Mouse (Mus musculus) layer of hippocampus, adult 11-12 months (tissue): Measurements from ENCODE around the gene Trappc5.

Experiments
- DNase-seq: peaks from one replicate; pipeline ENCODE4 v3.0.0; 2022; ENCODE audit warnings: low spot score

Gene Trappc5

DNA sequence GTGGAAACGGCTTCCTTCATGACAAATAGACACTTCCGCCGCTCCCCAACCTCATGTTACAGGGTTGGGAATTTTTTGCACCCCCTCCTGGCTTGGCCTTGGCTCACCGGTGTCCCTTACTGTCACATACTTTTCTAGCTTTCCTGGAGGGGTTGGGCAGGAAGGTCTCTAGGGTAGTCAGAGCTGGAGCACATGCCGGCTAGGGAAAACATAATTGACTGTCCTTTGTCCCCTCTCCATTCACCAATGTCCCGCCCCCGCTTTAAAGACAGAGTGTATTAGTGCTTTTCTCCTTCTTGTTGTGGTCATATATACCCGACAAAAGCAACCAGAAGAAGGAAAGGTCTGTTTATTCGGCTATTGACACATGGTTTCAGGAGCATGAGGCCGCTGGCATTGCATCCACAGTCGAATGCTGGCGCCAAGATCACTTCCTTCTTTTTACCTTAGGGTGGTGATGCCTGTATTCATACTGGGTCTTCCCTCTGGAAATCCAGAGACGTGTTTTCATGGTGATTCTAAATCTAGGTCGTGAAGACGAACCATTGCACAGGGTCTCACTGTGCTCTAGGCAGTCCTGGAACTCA lies 987 bp downstream of the Trappc5 start:
- no peak for DNase-seq

DNA sequence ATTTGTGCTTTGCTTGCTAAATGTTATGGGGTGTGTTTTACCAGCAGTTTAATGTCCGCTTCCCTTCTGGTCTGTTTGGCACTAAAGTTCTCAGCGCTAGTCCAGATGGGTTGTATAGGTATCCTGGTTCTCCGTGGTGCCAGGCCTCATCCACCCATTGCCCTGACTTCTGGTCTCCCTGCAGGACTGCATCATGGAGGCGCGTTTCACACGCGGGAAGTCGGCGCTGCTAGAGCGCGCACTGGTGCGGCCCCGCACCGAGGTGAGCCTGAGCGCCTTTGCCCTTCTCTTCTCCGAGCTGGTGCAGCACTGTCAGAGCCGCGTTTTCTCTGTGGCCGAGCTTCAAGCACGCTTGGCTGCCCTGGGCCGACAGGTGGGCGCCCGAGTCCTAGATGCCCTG lies 2.7 kb downstream of the Trappc5 start:
- DNase-seq = no peak

DNA sequence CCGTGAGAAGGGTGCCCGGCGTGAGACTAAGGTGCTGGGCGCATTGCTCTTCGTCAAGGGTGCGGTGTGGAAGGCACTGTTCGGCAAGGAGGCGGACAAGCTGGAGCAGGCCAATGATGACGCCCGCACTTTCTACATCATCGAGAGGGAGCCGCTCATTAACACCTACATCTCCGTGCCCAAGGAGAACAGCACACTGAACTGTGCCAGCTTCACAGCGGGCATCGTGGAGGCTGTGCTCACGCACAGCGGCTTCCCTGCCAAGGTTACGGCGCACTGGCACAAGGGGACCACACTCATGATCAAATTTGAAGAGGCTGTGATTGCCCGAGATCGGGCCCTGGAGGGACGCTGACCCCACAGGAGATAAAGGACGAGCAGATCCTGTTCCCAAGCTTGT lies 3.1 kb downstream of the Trappc5 start:
- no peak for DNase-seq

DNA sequence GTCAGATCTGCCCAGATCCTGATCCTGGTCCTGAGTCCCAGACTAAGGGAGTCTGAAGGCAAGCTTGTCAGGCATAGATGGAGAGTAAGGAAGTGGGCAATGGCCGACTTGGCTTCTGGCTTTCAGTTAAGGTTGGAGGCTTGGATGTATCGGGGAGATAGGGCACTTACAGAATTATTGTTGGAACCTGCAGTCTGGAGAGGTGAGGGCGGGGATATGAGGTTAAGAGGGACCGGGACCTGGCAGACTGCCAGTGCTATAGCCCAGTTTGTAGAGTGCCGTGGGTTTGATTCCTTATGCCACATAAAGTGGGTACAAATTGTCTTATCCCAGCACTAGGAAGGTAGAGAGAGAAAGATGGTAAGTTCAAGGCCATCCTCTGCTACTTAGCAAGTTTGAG lies 3.6 kb downstream of the Trappc5 start:
- DNase-seq = no peak

DNA sequence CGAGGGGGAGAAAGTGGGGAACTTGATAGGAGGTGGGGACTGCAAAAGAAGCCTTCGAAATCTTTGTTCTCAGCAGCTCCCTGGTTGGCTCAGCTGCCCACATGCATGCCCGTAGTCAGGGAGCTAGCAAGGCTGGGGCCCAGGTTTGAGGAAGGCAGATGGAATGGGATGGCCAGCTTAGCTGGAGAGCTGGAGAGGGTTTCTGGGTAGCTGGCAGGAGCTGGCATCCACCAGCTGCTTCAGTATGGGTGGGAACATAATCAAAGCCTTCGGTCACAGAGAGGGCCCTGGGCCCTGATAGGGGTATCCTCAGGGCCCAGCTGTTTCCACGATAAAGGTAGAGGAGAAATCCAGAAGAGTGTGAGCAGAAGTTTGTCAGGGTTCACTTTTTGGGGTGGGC lies 6.3 kb downstream of the Trappc5 start:
- DNase-seq = no peak

DNA sequence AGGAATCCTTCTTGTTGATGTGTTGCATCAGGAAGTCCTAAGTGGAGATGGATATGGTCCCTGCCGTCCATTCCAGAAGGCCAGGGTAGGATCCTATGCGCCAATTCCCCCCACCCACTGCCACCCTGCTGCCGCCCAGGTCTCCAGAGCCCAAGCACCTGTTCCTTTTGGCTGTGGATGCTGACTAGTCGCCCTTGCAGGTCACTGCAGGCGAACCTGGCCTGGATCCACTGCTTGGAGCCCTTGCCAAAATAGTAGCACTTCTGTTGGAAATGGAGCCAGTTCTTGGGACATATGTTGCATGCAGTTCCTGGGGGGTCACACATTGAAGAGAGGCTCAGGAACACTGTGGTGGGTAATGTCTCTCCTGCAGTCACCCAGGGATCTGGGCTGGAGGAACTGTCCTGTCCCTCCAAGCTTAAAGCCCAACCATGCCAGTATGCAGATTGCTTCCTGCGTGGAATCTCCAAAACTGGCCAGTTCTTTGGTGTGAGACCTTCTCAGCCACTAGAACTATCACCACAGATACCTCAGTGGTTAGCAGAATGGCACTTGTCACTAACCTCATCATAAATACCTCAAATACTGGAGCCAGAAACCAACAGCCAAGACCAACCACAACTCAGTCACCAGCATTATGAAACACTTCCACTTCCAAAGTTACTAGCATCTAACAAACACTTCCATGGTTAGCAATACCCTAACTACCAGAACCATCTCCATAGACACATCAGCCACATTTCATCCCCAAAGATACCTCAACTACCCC lies 7.5 kb downstream of the Trappc5 start:
- DNase-seq = no peak

DNA sequence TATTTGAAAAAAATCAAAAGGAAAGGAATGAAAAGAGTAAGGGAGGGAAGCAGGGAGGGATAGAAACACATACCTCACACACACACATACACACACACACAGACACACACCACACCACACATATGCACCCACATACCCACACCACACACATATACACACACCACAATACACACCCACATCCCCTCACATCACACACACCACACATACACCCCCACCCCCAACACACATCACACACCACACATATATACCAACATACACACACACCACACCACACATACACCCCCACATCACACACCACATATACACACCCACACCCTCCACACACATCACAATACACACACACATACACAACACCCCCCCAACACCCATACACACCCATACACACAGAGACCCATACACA lies 8.4 kb downstream of the Trappc5 start:
- DNase-seq = no peak

DNA sequence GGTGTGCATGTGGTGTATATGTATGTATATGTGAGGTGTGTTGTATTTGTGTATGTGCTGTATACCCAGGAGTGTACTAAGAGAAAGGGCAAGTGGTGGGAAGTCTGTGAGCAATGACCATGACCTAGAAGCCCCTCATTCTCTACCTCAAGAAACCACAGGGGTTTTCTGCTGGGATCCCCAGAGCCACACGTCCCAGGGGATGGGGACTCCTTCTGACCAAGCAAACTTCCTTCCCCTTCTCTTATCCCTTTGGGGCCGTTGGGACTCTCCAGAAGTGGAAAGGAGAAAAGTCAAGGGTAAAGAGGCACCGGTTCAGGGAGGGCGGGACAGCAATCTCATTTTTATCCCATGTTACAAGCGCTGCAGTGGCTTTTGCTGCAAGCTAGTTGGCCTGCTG lies 9.3 kb downstream of the Trappc5 start:
- no peak for DNase-seq

DNA sequence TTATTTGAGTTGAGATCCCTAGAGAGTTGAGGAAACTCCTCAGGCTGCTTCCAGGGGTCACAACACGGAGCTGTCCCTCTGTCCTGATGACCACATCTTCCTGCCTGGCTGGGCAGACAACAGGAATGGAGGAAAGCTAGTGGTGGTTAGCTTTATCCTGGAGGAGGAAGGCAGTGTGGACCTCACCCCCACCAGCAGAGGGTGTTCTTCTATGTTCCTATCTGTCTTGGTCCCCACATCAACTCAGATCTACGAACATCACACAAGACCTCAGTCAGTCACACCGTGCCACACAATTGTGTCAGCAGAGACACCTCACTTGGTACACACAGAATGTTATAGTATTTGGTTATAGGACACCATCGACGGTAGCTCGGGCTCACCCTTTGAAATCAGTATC lies 11.4 kb downstream of the Trappc5 start:
- DNase-seq = no peak

DNA sequence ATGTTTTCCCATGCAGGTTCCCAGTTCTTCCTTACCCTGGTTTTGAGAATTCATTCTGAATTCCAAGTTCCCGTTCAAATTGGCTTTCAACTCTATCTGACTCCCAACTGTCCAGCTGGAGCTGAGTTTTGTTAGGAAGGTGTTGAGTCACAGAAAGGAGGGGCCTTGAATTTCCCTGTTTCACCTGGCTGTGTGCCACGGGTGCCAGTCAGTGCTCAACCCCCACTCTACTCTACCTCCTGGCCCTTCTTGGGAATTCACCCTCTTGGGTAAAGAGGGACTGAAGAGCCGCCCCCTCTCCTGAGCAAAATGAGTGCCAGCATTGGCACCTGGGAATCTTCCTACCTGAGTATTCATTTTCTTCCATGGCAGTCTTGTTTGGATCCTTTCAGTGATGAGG lies 14.7 kb downstream of the Trappc5 start:
- DNase-seq = no peak

DNA sequence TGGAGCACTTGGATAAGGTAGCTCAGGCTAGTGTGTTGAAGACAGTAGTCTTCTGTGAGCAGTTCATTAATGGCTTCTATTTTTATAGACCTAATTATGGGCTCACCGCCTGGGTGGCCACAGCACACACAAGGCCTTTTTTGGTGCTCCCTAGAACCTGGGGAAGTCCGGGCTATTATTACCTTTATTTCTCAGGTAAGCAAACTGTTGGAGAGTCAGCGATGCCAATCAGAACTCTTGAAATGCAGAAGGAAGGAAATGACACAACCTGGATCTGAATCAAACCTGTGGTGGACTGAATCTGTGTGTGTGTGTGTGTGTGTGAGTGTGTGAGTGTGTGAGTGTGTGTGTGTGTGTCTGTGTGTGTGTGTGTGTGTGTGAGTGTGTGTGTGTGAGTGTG lies 18.0 kb downstream of the Trappc5 start, which contains the start of gene Fcer2a:
Fcer2a (minus strand) TSS at position 55 of the 400 bp plus-strand sequence.
- DNase-seq = no peak

DNA sequence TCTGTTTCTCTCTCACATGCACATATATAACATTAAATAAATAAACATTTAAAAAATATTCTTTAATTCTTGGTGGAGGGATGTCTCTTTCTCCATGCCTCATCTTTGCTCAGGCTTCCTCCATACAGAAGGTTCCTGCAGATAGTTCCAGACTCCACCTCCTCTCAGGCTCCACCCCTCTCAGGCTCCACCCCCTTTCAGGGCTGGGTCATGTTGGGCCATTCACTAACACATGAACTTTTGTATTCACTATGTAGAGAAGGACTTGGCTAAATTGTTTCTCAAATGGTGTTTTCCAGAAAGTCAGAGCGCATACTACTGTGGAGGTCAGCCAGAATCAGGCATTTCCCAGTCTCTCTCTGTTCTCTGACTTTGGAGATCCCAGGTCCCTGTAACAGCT lies 25.4 kb downstream of the Trappc5 start:
- DNase-seq = no peak

DNA sequence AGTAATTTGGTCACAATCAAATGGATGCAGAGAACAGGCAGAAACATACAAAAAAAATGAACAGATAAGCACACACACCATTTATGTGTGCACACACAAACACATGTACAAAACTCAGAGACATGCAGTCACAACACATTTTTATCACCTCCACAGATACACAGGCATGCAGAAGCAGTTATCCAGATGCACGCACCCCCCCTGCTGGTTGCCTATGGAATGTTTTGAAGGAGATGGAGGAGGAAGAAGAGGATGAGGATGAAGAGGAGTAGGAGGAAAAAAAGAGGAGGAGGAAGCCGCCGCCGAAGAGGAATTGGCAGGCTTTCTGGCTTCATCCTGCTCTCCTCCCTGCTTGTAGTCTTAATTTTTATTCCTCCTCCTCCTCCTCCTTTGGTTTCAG lies 29.6 kb downstream of the Trappc5 start:
- no peak for DNase-seq

DNA sequence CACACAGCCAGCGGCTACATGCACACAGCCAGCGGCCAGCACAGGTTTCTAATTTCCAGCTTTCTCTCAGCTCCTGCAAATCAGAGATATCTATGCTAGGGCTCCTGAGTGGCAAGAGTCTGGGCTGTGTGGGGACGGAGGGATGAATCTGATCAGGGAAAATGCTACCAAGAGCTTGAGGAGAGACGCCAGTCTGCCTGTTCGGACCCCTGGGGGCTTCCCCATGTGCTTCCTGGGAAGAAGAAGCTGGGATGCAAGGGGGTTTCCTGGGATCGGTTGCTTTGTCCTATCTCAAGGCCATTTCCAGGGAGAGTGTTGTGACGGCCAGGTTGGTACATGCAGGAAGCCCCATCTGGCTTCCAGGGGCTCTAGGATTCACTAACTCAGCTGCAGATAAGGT lies 31.5 kb downstream of the Trappc5 start:
- no peak for DNase-seq

DNA sequence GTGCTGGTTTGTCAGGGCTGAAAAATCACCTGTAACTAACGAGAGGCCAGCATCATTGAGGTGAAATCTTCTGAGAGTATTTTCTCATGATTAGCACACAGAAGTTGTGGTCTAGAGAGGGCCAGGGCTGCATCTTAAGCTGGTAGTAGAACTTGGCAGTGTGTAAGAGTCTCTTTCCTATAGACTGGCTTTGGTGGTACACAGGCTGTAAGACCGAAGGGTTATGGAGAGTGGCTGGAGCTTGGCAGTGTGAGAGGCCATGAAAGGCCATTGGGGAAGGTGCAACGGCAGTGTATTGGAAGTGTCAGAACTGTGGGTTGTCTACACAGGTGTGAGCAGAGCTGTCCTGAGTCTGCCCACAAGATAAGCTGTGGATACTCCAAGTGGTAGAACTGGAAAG lies 34.2 kb downstream of the Trappc5 start:
- DNase-seq = no peak

DNA sequence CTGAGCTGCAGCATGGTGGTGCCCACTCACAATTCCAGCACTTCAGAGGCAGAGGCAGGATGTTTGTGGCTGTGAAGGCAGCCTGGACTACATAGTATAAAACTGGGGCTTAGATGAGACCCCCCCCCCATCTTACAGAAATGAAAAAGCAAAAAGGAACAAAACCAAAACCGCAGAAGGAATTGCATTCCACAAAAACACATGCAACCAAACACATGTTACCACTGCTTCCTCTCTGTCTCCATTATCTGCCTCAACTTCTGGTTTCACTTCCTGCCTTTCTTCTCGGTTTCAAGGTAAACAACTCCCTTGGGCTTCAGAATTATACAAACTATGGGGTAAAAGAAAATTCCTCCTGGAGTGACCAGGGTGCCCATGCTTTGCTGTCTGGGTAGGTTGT lies 35.5 kb downstream of the Trappc5 start:
- DNase-seq = no peak

DNA sequence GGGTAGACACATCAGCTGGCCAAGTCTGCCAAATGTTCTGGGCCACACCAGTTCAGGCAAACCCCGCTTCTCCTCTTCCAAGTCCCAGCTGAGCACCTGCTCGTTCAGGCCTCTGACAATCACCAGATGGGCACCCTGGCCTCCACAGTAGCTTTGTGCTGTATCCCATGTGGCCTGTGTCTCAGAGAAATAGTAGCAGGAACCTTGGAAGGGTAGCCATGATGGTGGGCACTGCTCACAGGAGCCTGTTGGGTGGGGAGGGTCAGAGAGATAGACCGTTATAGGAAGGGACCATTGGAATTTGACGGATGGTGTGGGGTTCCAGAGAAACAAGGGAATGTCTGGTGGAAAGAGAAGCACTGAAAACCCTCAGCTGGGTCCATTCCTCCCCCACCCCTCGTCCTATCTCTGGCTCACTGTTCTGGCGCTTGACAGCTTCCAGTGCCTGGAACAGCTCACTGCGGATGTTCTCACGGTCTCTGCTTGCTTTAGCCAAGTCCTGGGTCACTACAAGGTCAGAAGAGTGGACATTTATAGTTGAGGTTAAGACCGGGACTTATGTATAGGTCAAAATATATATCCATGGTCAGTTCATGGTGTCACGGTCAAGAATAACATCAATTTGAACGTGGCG lies 41.3 kb downstream of the Trappc5 start:
- no peak for DNase-seq

DNA sequence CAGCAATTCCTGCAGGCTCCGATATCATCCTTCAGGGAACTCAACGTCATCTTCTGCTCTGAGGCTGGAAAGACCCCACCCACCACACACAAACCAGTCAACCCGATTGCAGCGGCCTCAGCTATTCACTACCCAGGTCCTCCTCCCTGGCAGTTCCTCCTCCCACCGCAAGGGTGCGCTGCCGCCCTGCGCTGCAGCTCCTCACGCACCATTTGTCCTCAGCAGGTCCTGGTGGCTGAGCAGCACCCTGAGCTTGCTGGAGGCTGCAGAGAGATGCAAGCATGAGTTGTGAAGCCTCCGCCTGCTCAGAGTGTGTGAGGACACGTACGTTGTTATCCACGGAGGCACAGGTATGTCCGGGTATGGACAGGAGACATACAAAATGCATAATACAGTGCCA lies 42.5 kb downstream of the Trappc5 start:
- DNase-seq = peak; percentile 65

DNA sequence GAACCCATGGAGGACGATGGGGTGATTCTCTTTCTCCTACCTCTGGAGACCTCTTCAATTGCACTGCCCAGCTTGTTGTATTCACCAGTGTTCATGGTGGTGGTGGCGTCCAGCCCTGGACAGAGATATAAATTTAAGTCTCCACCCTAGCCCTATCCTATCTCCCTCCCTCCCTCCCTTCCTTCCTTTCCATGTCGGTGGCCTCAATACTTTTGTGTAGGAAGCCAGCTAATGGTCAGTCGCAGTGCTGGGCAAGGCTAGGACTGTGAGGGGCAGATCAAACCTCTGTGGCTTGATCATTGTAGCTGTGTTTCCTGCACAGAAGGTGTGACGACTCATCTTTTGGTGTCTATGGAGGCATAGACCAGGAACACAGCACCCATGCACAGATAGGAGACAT lies 44.5 kb downstream of the Trappc5 start, which contains the start of gene Clec4g:
Clec4g (minus strand) TSS at position 101 of the 400 bp plus-strand sequence.
- no peak for DNase-seq

DNA sequence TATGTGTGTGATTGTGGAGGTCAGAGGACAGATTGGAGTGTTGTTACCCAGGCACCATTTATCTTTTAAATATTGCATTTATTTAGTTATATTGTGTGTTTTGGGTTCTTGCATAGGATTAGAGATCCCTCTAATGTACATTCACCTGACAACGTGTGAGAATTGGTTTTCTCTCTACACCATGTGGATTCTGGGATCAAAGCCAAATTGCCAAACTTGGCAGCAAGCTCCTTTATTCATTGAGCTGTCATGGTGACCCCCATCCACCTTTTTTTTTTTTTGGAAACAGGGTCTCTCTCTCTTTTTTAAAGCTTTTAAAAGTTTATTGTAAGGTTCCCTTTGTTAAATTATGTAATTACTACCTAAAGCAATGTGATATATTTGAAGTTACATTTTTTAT lies 44.9 kb downstream of the Trappc5 start:
- no peak for DNase-seq
